Mouse (Mus musculus): ENCODE data around the gene Vmn1r212. TPM values are rescaled to one million over a fixed set of nuclear protein-coding genes. Genes with fewer than 3 reads are reported as not detected.
"Not testable (repeated sequence)": the region's sequence is repeated elsewhere in the genome, so short reads cannot be mapped to it uniquely, and the experiment has no call there.

Vmn1r212 gene
- polyA plus RNA-seq (2012; rRNA removed) (not detected in 2 replicates), polyA plus RNA-seq (2014; fragmentation: Nextera tagmentation; extraction: Ambion mirVana) (not detected in 2 replicates)

GRCm38 (mm10) chr13:22884105-22884504 lies at the start of gene Vmn1r212:
Vmn1r212 (minus strand) TSS chr13:22884205.
- no peaks in the 10 kb centered on the region for H3K36me3 ChIP-seq (replicated peaks; ENCODE audit: control insufficient read depth, insufficient read depth, low read depth)
- no peak for ATAC-seq (ENCODE audit: insufficient read depth)
- DNase-seq (ENCODE audit: low read depth in 3 of 3, low spot score in 3 of 3): no peak
- H3K9me3 ChIP-seq (ENCODE audit: control insufficient read depth, low read length): no peaks in the 10 kb centered on the region
- H3K4me1 ChIP-seq (replicated peaks; ENCODE audit: control insufficient read depth in 2 of 2, insufficient read depth in 2 of 2, low read length in 1 of 2): no peaks in the 10 kb centered on the region
- no peak within 1 kb of the TSS for H3K4me2 ChIP-seq (ENCODE audit: low read depth)
- TF ChIP-seq CTCF (IDR thresholded peaks at IDR 0.05; ENCODE audit: low read depth): no peak
- no peak for TF ChIP-seq EP300 (IDR thresholded peaks at IDR 0.05; ENCODE audit: low read depth)
- H3K4me3 ChIP-seq (ENCODE audit: insufficient read depth in 1 of 2, low read depth in 2 of 2, low read length in 2 of 2): no peak within 1 kb of the TSS
- no peak within 1 kb of the TSS for H3K9ac ChIP-seq (replicated peaks)
- WGBS (ENCODE audit: insufficient replicate concordance): 50% methylated on average over 4 of the region's 4 CpGs
- H3K27ac ChIP-seq: no peak within 1 kb of the TSS
- H3K27me3 ChIP-seq (ENCODE audit: control insufficient read depth, insufficient read depth, low read length): no peaks in the 10 kb centered on the region

GRCm38 (mm10) chr13:22879257-22879656 lies 4.7 kb downstream of the Vmn1r212 start:
- 71% methylated on average over 1 of the region's 1 CpGs for WGBS (ENCODE audit: insufficient replicate concordance)
- Histone ChIP-seq H3K27me3 (ENCODE audit: control insufficient read depth, insufficient read depth, low read length) (no peaks in the 10 kb centered on the region), H3K9me3 (ENCODE audit: control insufficient read depth, low read length) (no peaks in the 10 kb centered on the region), H3K4me3 (ENCODE audit: insufficient read depth in 1 of 2, low read depth in 2 of 2, low read length in 2 of 2) (no peak overlapping the region), H3K9ac (replicated peaks) (no peak overlapping the region), H3K4me1 (replicated peaks; ENCODE audit: control insufficient read depth in 2 of 2, insufficient read depth in 2 of 2, low read length in 1 of 2) (no peaks in the 10 kb centered on the region), H3K36me3 (replicated peaks; ENCODE audit: control insufficient read depth, insufficient read depth, low read depth) (no peaks in the 10 kb centered on the region), H3K27ac (no peak overlapping the region), H3K4me2 (ENCODE audit: low read depth) (no peak overlapping the region)
- TF ChIP-seq CTCF (IDR thresholded peaks at IDR 0.05; ENCODE audit: low read depth) (peak; percentile 12; the same call in 1 of the 2 replicates), EP300 (IDR thresholded peaks at IDR 0.05; ENCODE audit: low read depth) (no peak)
- no peak for DNase-seq (ENCODE audit: low read depth in 3 of 3, low spot score in 3 of 3)
- no peak for ATAC-seq (ENCODE audit: insufficient read depth)

- WGBS (ENCODE audit: insufficient replicate concordance): 42% methylated on average over 1 of the region's 1 CpGs
- Histone ChIP-seq H3K27ac (no peak within 1 kb of the TSS), H3K4me2 (ENCODE audit: low read depth) (no peak within 1 kb of the TSS), H3K4me1 (replicated peaks; ENCODE audit: control insufficient read depth in 2 of 2, insufficient read depth in 2 of 2, low read length in 1 of 2) (no peaks in the 10 kb centered on the region), H3K27me3 (ENCODE audit: control insufficient read depth, insufficient read depth, low read length) (no peaks in the 10 kb centered on the region), H3K4me3 (ENCODE audit: insufficient read depth in 1 of 2, low read depth in 2 of 2, low read length in 2 of 2) (no peak within 1 kb of the TSS), H3K9ac (replicated peaks) (no peak within 1 kb of the TSS), H3K36me3 (replicated peaks; ENCODE audit: control insufficient read depth, insufficient read depth, low read depth) (no peaks in the 10 kb centered on the region), H3K9me3 (ENCODE audit: control insufficient read depth, low read length) (no peaks in the 10 kb centered on the region)
- ATAC-seq (ENCODE audit: insufficient read depth): no peak
- no peak for TF ChIP-seq EP300 (IDR thresholded peaks at IDR 0.05; ENCODE audit: low read depth)
- TF ChIP-seq CTCF (IDR thresholded peaks at IDR 0.05; ENCODE audit: low read depth): no peak
- no peak for DNase-seq (ENCODE audit: low read depth in 3 of 3, low spot score in 3 of 3)
Measured at GRCm38 (mm10) chr13:22857461-22857860, 26.5 kb downstream of the Vmn1r212 start, which contains the start of gene Vmn1r211. Vmn1r211 (minus strand) TSS chr13:22857561.

DNA sequence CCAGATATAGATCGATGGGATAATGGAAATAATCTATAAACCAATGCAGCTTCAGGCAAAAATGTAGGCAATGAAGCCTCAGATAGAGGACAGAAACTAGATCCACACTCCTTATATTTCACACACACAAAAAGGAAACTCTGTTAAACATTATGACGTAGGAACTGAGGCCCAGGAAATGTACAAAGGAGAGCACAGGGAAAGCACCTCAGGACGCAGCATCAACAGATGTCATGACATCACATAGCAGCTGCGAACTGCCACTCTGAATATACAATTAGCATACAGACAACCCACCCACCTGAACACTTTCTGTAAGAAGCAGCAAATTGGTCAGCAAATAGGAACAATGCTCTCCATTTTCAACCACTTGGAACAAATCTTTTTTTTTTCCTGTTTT lies 29.2 kb downstream of the Vmn1r212 start:
- no peak overlapping the region for H3K4me3 ChIP-seq (ENCODE audit: insufficient read depth in 1 of 2, low read depth in 2 of 2, low read length in 2 of 2)
- no peak for ATAC-seq (ENCODE audit: insufficient read depth)
- no peaks in the 10 kb centered on the region for H3K4me1 ChIP-seq (replicated peaks; ENCODE audit: control insufficient read depth in 2 of 2, insufficient read depth in 2 of 2, low read length in 1 of 2)
- no peaks in the 10 kb centered on the region for H3K9me3 ChIP-seq (ENCODE audit: control insufficient read depth, low read length)
- 46% methylated on average over 4 of the region's 4 CpGs for WGBS (ENCODE audit: insufficient replicate concordance)
- no peak overlapping the region for H3K4me2 ChIP-seq (ENCODE audit: low read depth)
- H3K27me3 ChIP-seq (ENCODE audit: control insufficient read depth, insufficient read depth, low read length): no peaks in the 10 kb centered on the region
- no peak overlapping the region for H3K9ac ChIP-seq (replicated peaks)
- no peaks in the 10 kb centered on the region for H3K36me3 ChIP-seq (replicated peaks; ENCODE audit: control insufficient read depth, insufficient read depth, low read depth)
- no peak for TF ChIP-seq CTCF (IDR thresholded peaks at IDR 0.05; ENCODE audit: low read depth)
- TF ChIP-seq EP300 (IDR thresholded peaks at IDR 0.05; ENCODE audit: low read depth): no peak
- H3K27ac ChIP-seq: no peak overlapping the region
- no peak for DNase-seq (ENCODE audit: low read depth in 3 of 3, low spot score in 3 of 3)

GRCm38 (mm10) chr13:22846798-22847197 lies 37.2 kb downstream of the Vmn1r212 start:
- Histone ChIP-seq H3K9me3 (ENCODE audit: control insufficient read depth, low read length) (no peaks in the 10 kb centered on the region), H3K27me3 (ENCODE audit: control insufficient read depth, insufficient read depth, low read length) (no peaks in the 10 kb centered on the region), H3K27ac (no peak overlapping the region), H3K4me2 (ENCODE audit: low read depth) (no peak overlapping the region), H3K4me1 (replicated peaks; ENCODE audit: control insufficient read depth in 2 of 2, insufficient read depth in 2 of 2, low read length in 1 of 2) (no peaks in the 10 kb centered on the region), H3K9ac (replicated peaks) (no peak overlapping the region), H3K4me3 (ENCODE audit: insufficient read depth in 1 of 2, low read depth in 2 of 2, low read length in 2 of 2) (no peak overlapping the region), H3K36me3 (replicated peaks; ENCODE audit: control insufficient read depth, insufficient read depth, low read depth) (no peaks in the 10 kb centered on the region)
- WGBS (ENCODE audit: insufficient replicate concordance): 22% methylated on average over 1 of the region's 1 CpGs
- DNase-seq (ENCODE audit: low read depth in 3 of 3, low spot score in 3 of 3) (no peak), ATAC-seq (ENCODE audit: insufficient read depth) (no peak)
- TF ChIP-seq CTCF (IDR thresholded peaks at IDR 0.05; ENCODE audit: low read depth): no peak
- no peak for TF ChIP-seq EP300 (IDR thresholded peaks at IDR 0.05; ENCODE audit: low read depth)

- not testable (repeated sequence) for DNase-seq (ENCODE audit: low read depth in 3 of 3, low spot score in 3 of 3); H3K27me3 ChIP-seq (ENCODE audit: control insufficient read depth, insufficient read depth, low read length); ATAC-seq (ENCODE audit: insufficient read depth); H3K36me3 ChIP-seq (replicated peaks; ENCODE audit: control insufficient read depth, insufficient read depth, low read depth); H3K9ac ChIP-seq (replicated peaks); H3K4me1 ChIP-seq (replicated peaks; ENCODE audit: control insufficient read depth in 2 of 2, insufficient read depth in 2 of 2, low read length in 1 of 2); H3K4me2 ChIP-seq (ENCODE audit: low read depth); H3K4me3 ChIP-seq (ENCODE audit: insufficient read depth in 1 of 2, low read depth in 2 of 2, low read length in 2 of 2); H3K27ac ChIP-seq; H3K9me3 ChIP-seq (ENCODE audit: control insufficient read depth, low read length)
- WGBS (ENCODE audit: insufficient replicate concordance): 61% methylated on average over 3 of the region's 3 CpGs
Measured at GRCm38 (mm10) chr13:22844304-22844703, 39.7 kb downstream of the Vmn1r212 start.

All from liver, embryonic 14.5 days (tissue).